Mouse (Mus musculus): ENCODE measurements around the gene Frzb. TPM values are rescaled to one million over a fixed set of nuclear protein-coding genes. Genes with fewer than 3 reads are reported as not detected.

Gene Frzb
- polyA plus RNA-seq (2017; shearing (Covaris generic)), result not detected

DNA sequence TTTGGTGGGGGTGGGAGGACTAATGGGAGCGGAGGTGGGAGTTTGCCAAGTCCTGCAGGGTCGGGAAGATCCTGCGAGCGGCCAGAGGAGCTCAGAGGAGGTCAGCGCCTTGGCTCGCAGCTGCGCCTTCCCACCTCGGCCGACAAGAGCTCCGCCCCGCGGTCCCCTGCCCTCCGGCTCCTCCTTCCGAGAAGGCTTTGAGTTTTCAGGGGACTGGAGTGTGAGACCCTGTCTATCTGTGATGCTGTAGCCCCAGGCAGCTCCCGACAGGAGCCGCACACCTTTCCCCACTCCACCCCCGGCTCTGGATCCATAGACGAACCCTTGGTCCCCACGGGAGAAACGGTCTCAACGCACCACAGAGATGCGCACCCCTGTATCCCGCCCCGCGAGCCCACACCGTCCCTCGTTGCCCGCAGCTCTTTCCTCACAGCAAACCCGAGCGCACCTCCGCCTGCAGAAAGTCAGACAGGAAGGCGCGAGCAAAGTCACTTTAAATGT, at the start of gene Frzb:
Frzb (minus strand) TSS at position 335 of the 501 bp plus-strand sequence.

Other genes with a start within 250 kb of the Frzb start
- 0.12 TPM for gene Prdx6b, start 155.2 kb downstream of the Frzb start, polyA plus RNA-seq (2017; shearing (Covaris generic))
- gene Dnajc10, start 132.2 kb downstream of the Frzb start, polyA plus RNA-seq (2017; shearing (Covaris generic)), result 32.1 TPM
- 13.2 TPM for gene Nckap1, start 133.8 kb upstream of the Frzb start, polyA plus RNA-seq (2017; shearing (Covaris generic))
- 8.3 TPM for gene Dusp19, start 169.4 kb upstream of the Frzb start, polyA plus RNA-seq (2017; shearing (Covaris generic))
- 21.4 TPM for gene Nup35, start 169.6 kb upstream of the Frzb start, polyA plus RNA-seq (2017; shearing (Covaris generic))

Data from naive thymus-derived CD4-positive, alpha-beta T cell, adult 5 months (primary cell).